Mouse (Mus musculus) kidney, postnatal 0 days (tissue): Measurements from ENCODE around the gene Tnip3. TPM values are rescaled to one million over a fixed set of nuclear protein-coding genes. Genes with fewer than 3 reads are reported as not detected.

ENCODE experiments used
- ATAC-seq: fragments of 200-750 bp; cut with Nextera tagmentation; replicated peaks from 2 replicates; pipeline ENCODE4 v1.8.0; 2017; ENCODE audit warnings: low read depth, moderate number of reproducible peaks, moderate TSS enrichment, moderate library complexity; ENCODE audit not compliant: low FRiP score
- DNase-seq: peaks from one replicate; pipeline ENCODE4 v3.0.0-alpha.2; 2016; ENCODE audit warnings: low spot score
- H3K27ac ChIP-seq: fragments of 300-500 bp; sonication (generic); 2 replicates; pipeline ENCODE4 v1.5.1; 2014; ENCODE audit warnings: mild to moderate bottlenecking
- H3K27me3 ChIP-seq: fragments of 300-500 bp; sonication (generic); 2 replicates; pipeline ENCODE4 v1.6.1; 2014; ENCODE audit warnings: low read length, mixed read lengths; ENCODE audit not compliant: insufficient read depth
- H3K36me3 ChIP-seq: fragments of 300-500 bp; sonication (generic); 2 replicates; pipeline ENCODE4 v1.6.1; 2014; ENCODE audit warnings: low read length, mixed read lengths; ENCODE audit not compliant: insufficient read depth
- H3K4me1 ChIP-seq: fragments of 300-500 bp; sonication (generic); replicated peaks from 2 replicates; pipeline ENCODE4 v1.6.1; 2014; ENCODE audit warnings: antibody characterized with exemption, low read length, mixed read lengths; ENCODE audit not compliant: insufficient read depth
- H3K4me2 ChIP-seq: fragments of 300-500 bp; sonication (generic); 2 replicates; pipeline ENCODE4 v1.6.1; 2014; ENCODE audit warnings: mild to moderate bottlenecking, low read length, moderate library complexity, mixed read lengths
- H3K4me3 ChIP-seq: fragments of 300-500 bp; sonication (generic); replicated peaks from 2 replicates; pipeline ENCODE4 v1.5.1; 2014; ENCODE audit warnings: low read depth, low read length
- H3K9ac ChIP-seq: fragments of 300-500 bp; sonication (generic); 2 replicates; pipeline ENCODE4 v1.6.1; 2014; ENCODE audit warnings: low read depth, low read length
- H3K9me3 ChIP-seq: fragments of 300-500 bp; sonication (generic); replicated peaks from 2 replicates; pipeline ENCODE4 v1.6.1; 2016; ENCODE audit warnings: low read length, inconsistent platforms, mixed read lengths
- CTCF ChIP-seq: IDR thresholded peaks from 2 replicates; pipeline ENCODE4 v1.5.1; 2016; ENCODE audit warnings: antibody characterized with exemption, low read depth, mild to moderate bottlenecking, moderate library complexity
- WGBS: fragments of 180-500 bp; shearing (Covaris S2); extraction: QIAGEN DNeasy Blood & Tissue Kit; methylation state at CpG from one replicate; pipeline ENCODE4 v1.1.7; 2014; 5-methylcytosine and 5-hydroxymethylcytosine counted together
- polyA plus RNA-seq: library from polyadenylated mRNA; unstranded; fragments of >200 nt; fragmentation: Nextera tagmentation; extraction: Ambion mirVana; gene quantifications from 2 replicates; pipeline ENCODE4 v1.2.1, GENCODE M21; 2015

Tnip3 gene
- polyA plus RNA-seq, 1 experiment from 2014 or later = 0.16 TPM

GRCm38 (mm10) chr6:65578151-65578973 lies 53.2 kb downstream of the Tnip3 start:
- Histone ChIP-seq H3K9ac (no peak overlapping the region), H3K4me1 (no peaks in the 10 kb centered on the region), H3K9me3 (no peaks in the 10 kb centered on the region), H3K4me3 (no peak overlapping the region), H3K4me2 (no peak overlapping the region), H3K27ac (no peak overlapping the region), H3K36me3 (no peaks in the 10 kb centered on the region), H3K27me3 (no peaks in the 10 kb centered on the region)
- ATAC-seq (no peak), DNase-seq (no peak)
- 43% methylated on average over 8 of the region's 8 CpGs for WGBS
- 0 out of 2 replicates have a peak, but pooled peaks have one; percentile 14 for TF ChIP-seq CTCF

GRCm38 (mm10) chr6:65583029-65583428 lies 57.9 kb downstream of the Tnip3 start:
- DNase-seq = no peak
- H3K4me3 ChIP-seq = no peak overlapping the region
- H3K4me1 ChIP-seq = no peaks in the 10 kb centered on the region
- no peak overlapping the region for H3K27ac ChIP-seq
- no peak for ATAC-seq
- H3K36me3 ChIP-seq = no peaks in the 10 kb centered on the region
- no peak overlapping the region for H3K4me2 ChIP-seq
- H3K9ac ChIP-seq = no peak overlapping the region
- WGBS = 85% methylated on average over 4 of the region's 4 CpGs
- no peak for TF ChIP-seq CTCF
- H3K9me3 ChIP-seq = no peaks in the 10 kb centered on the region
- no peaks in the 10 kb centered on the region for H3K27me3 ChIP-seq

- no peaks in the 10 kb centered on the region for H3K36me3 ChIP-seq
- no peak for ATAC-seq
- H3K9ac ChIP-seq = no peak overlapping the region
- WGBS = 38% methylated on average over 4 of the region's 4 CpGs
- H3K4me3 ChIP-seq = no peak overlapping the region
- no peaks in the 10 kb centered on the region for H3K27me3 ChIP-seq
- no peaks in the 10 kb centered on the region for H3K4me1 ChIP-seq
- no peak overlapping the region for H3K4me2 ChIP-seq
- H3K9me3 ChIP-seq = no peaks in the 10 kb centered on the region
- DNase-seq = no peak
- no peak for TF ChIP-seq CTCF
- no peak overlapping the region for H3K27ac ChIP-seq
Measured at GRCm38 (mm10) chr6:65584870-65585332, 59.8 kb downstream of the Tnip3 start.

GRCm38 (mm10) chr6:65585333-65586053 lies 60.4 kb downstream of the Tnip3 start:
- Histone ChIP-seq H3K36me3 (no peaks in the 10 kb centered on the region), H3K9ac (no peak overlapping the region), H3K4me3 (no peak overlapping the region), H3K4me2 (no peak overlapping the region), H3K4me1 (no peaks in the 10 kb centered on the region), H3K27ac (no peak overlapping the region), H3K9me3 (no peaks in the 10 kb centered on the region), H3K27me3 (no peaks in the 10 kb centered on the region)
- no peak for DNase-seq
- no peak for TF ChIP-seq CTCF
- ATAC-seq = no peak
- WGBS = 86% methylated on average over 3 of the region's 3 CpGs

GRCm38 (mm10) chr6:65588847-65589246 lies 63.7 kb downstream of the Tnip3 start:
- no peaks in the 10 kb centered on the region for H3K27me3 ChIP-seq
- no peak overlapping the region for H3K4me2 ChIP-seq
- DNase-seq = no peak
- no peak for ATAC-seq
- no peaks in the 10 kb centered on the region for H3K9me3 ChIP-seq
- no peaks in the 10 kb centered on the region for H3K36me3 ChIP-seq
- no peak overlapping the region for H3K9ac ChIP-seq
- no peak overlapping the region for H3K27ac ChIP-seq
- no peak overlapping the region for H3K4me3 ChIP-seq
- no peak for TF ChIP-seq CTCF
- no peaks in the 10 kb centered on the region for H3K4me1 ChIP-seq
- WGBS = 79% methylated on average over 1 of the region's 1 CpGs

- Histone ChIP-seq H3K36me3 (no peaks in the 10 kb centered on the region), H3K27ac (no peak overlapping the region), H3K4me2 (no peak overlapping the region), H3K27me3 (no peaks in the 10 kb centered on the region), H3K4me3 (no peak overlapping the region), H3K4me1 (no peaks in the 10 kb centered on the region), H3K9ac (no peak overlapping the region), H3K9me3 (no peaks in the 10 kb centered on the region)
- TF ChIP-seq CTCF = no peak
- ATAC-seq (no peak), DNase-seq (no peak)
- WGBS = 87% methylated on average over 2 of the region's 2 CpGs
Measured at GRCm38 (mm10) chr6:65590018-65590417, 64.9 kb downstream of the Tnip3 start.
